Mouse (Mus musculus) stomach, postnatal 0 days (tissue): ENCODE measurements around the gene Lbr. TPM values are rescaled to one million over a fixed set of nuclear protein-coding genes. Genes with fewer than 3 reads are reported as not detected.

ENCODE experiments used
- ATAC-seq: fragments of 200-750 bp; cut with Nextera tagmentation; 2 replicates; pipeline ENCODE4 v1.8.0; 2017; ENCODE audit not compliant: low FRiP score, low TSS enrichment
- DNase-seq: peaks from one replicate; pipeline ENCODE4 v3.0.0-alpha.2; 2016; ENCODE audit warnings: low spot score
- H3K27ac ChIP-seq: fragments of 300-500 bp; sonication (generic); replicated peaks from 2 replicates; pipeline ENCODE4 v1.5.1; 2014; ENCODE audit warnings: mild to moderate bottlenecking, control low read depth
- H3K27me3 ChIP-seq: fragments of 300-500 bp; sonication (generic); 2 replicates; pipeline ENCODE4 v1.6.1; 2014; ENCODE audit warnings: low read length; ENCODE audit not compliant: control insufficient read depth, insufficient read depth
- H3K36me3 ChIP-seq: fragments of 300-500 bp; sonication (generic); 2 replicates; pipeline ENCODE4 v1.6.1; 2014; ENCODE audit warnings: low read length, mixed read lengths; ENCODE audit not compliant: control insufficient read depth, insufficient read depth
- H3K4me1 ChIP-seq: fragments of 300-500 bp; sonication (generic); replicated peaks from 2 replicates; pipeline ENCODE4 v1.6.1; 2014; ENCODE audit warnings: antibody characterized with exemption; ENCODE audit not compliant: control insufficient read depth, insufficient read depth
- H3K4me2 ChIP-seq: fragments of 300-500 bp; sonication (generic); replicated peaks from 2 replicates; pipeline ENCODE4 v1.6.1; 2014; ENCODE audit warnings: low read depth, mild to moderate bottlenecking, control low read depth, moderate library complexity
- H3K4me3 ChIP-seq: fragments of 300-500 bp; sonication (generic); 2 replicates; pipeline ENCODE4 v1.5.1; 2014; ENCODE audit warnings: low read depth, low read length, control low read depth
- H3K9ac ChIP-seq: fragments of 300-500 bp; sonication (generic); 2 replicates; pipeline ENCODE4 v1.6.1; 2014; ENCODE audit warnings: mild to moderate bottlenecking, low read length, control low read depth, mixed read lengths
- H3K9me3 ChIP-seq: fragments of 300-500 bp; sonication (generic); 2 replicates; pipeline ENCODE4 v1.6.1; 2016; ENCODE audit warnings: low read length; ENCODE audit not compliant: control insufficient read depth
- CTCF ChIP-seq: IDR thresholded peaks from 2 replicates; pipeline ENCODE4 v1.5.1; 2016; ENCODE audit warnings: antibody characterized with exemption, low read depth, mild to moderate bottlenecking, moderate library complexity
- EP300 ChIP-seq: optimal IDR thresholded peaks from 2 replicates; pipeline ENCODE3; 2016; ENCODE audit warnings: antibody characterized with exemption
- WGBS: fragments of 180-500 bp; shearing (Covaris S2); extraction: QIAGEN DNeasy Blood & Tissue Kit; methylation state at CpG from one replicate; pipeline ENCODE4 v1.1.7; 2014; 5-methylcytosine and 5-hydroxymethylcytosine counted together
- polyA plus RNA-seq: library from polyadenylated mRNA; unstranded; fragments of >200 nt; fragmentation: Nextera tagmentation; extraction: Ambion mirVana; gene quantifications from 2 replicates; pipeline ENCODE4 v1.2.1, GENCODE M21; 2015

The Lbr gene
- polyA plus RNA-seq, 1 experiment from 2014 or later, result 49.8 TPM

DNA sequence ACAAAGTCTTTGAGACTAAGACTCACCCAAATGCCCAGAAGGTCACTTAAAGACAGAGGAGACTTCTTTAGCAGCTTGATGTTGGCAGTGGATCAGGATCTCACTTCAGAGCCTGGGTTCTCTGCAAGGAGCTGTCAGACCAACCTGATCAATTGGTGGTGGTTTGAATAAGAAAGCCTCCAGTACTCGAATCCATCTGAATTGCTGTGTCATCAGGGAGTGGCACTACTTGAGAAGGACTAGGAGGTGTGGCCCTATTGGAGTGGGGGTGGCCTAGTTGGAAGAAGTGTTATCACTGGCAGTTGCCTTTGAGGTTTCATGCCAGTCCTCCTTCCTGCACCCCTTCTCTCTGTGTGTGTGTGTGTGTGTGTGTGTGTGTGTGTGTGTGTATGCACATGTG lies 66.3 kb downstream of the Lbr start:
- H3K9ac ChIP-seq, result no peak overlapping the region
- H3K4me3 ChIP-seq, result no peak overlapping the region
- ATAC-seq (no peak), DNase-seq (no peak)
- no peak overlapping the region for H3K27ac ChIP-seq
- no peaks in the 10 kb centered on the region for H3K4me1 ChIP-seq
- H3K9me3 ChIP-seq, result no peaks in the 10 kb centered on the region
- H3K4me2 ChIP-seq, result no peak overlapping the region
- H3K27me3 ChIP-seq, result no peaks in the 10 kb centered on the region
- H3K36me3 ChIP-seq, result no peaks in the 10 kb centered on the region
- WGBS, result 63% methylated on average over 1 of the region's 1 CpGs
- TF ChIP-seq CTCF (no peak), EP300 (no peak)

DNA sequence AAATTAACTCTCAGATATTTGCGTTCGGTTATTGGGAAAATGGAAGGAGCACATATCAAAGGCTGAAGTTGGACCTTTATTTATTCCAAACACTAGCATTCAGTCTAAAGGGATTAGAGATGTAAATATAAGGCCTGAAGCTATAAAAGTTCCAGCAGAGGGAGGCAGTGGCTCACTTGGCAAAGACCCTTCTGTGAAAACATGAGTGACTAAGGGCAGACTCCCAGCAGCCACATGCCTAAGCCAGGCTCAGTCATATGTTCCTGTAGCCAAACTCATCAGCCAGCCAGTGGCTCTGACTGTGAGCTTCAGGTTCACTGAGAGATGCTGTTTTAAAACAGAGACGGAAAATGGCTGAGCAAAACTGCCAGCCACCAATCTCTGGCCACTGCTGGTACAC lies 71.0 kb downstream of the Lbr start:
- DNase-seq, result no peak
- no peaks in the 10 kb centered on the region for H3K27me3 ChIP-seq
- no peaks in the 10 kb centered on the region for H3K36me3 ChIP-seq
- H3K9ac ChIP-seq, result no peak overlapping the region
- H3K4me3 ChIP-seq, result no peak overlapping the region
- no peak overlapping the region for H3K4me2 ChIP-seq
- 0 out of 2 replicates have a peak, but pooled peaks have one; percentile 2 for TF ChIP-seq CTCF
- TF ChIP-seq EP300, result no peak
- no peak overlapping the region for H3K27ac ChIP-seq
- WGBS, result 87% methylated on average over 3 of the region's 3 CpGs
- no peaks in the 10 kb centered on the region for H3K9me3 ChIP-seq
- no peak for ATAC-seq
- H3K4me1 ChIP-seq, result no peaks in the 10 kb centered on the region

DNA sequence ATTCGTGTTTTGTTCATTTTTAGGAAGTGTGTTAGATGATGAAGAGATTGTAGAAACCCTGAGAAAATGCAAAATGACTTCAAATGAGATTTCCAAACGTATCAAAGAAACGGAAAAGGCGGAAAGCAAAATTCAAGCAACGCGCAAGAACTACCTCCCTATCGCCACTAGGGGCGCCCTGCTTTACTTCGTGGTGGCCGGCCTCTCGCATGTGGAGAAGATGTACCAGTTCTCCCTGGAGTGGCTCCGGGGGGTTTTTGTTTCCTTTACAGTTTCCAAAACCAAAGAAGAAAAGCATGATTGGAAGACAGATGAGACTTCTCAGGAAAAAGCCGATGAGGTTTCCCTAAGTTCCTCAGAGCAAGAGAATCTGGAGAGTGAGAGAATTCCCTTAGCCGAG lies 73.5 kb downstream of the Lbr start:
- TF ChIP-seq CTCF (peak; percentile 58), EP300 (no peak)
- DNase-seq, result no peak
- Histone ChIP-seq H3K36me3 (no peaks in the 10 kb centered on the region), H3K27ac (no peak overlapping the region), H3K4me2 (no peak overlapping the region), H3K4me1 (no peaks in the 10 kb centered on the region), H3K27me3 (no peaks in the 10 kb centered on the region), H3K9me3 (no peaks in the 10 kb centered on the region), H3K4me3 (no peak overlapping the region), H3K9ac (no peak overlapping the region)
- no peak for ATAC-seq
- WGBS, result 57% methylated on average over 14 of the region's 14 CpGs

Other genes with a start within 250 kb of the Lbr start
- 8.4 and 8.5 TPM in 2 replicates for gene Enah, start 176.9 kb upstream of the Lbr start, polyA plus RNA-seq